Mouse (Mus musculus): ENCODE results near the gene Hist1h2be.

Gene Hist1h2be

GRCm38 (mm10) chr13:23620733-23621531 lies at the start of gene Hist1h2be:
TSS of gene Hist1h2be (minus strand) at chr13:23621124.
- DNase-seq, result peak; percentile 76

GRCm38 (mm10) chr13:23662536-23662935 lies 41.6 kb upstream of the Hist1h2be start:
- no peak for DNase-seq

- no peak for DNase-seq
These were observed 38.9 kb upstream of the Hist1h2be start for GRCm38 (mm10) chr13:23659636-23660366.

- peak; percentile 41 for DNase-seq
These were observed 9.7 kb upstream of the Hist1h2be start for GRCm38 (mm10) chr13:23630653-23631052.

- peak; percentile 32 for DNase-seq
These were observed 2.0 kb upstream of the Hist1h2be start for GRCm38 (mm10) chr13:23622861-23623450.

GRCm38 (mm10) chr13:23622175-23622671 lies 1.3 kb upstream of the Hist1h2be start, which contains the start of gene Hist1h1e:
TSS of gene Hist1h1e (minus strand) at chr13:23622558.
- peak; percentile 95 for DNase-seq

GRCm38 (mm10) chr13:23621532-23622174 lies 729 bp upstream of the Hist1h2be start:
- DNase-seq, result peak; percentile 76

GRCm38 (mm10) chr13:23620056-23620732 lies 730 bp downstream of the Hist1h2be start:
- no peak for DNase-seq

GRCm38 (mm10) chr13:23611638-23612037 lies 9.3 kb downstream of the Hist1h2be start:
- no peak for DNase-seq

GRCm38 (mm10) chr13:23610393-23610792 lies 10.5 kb downstream of the Hist1h2be start:
- no peak for DNase-seq

- DNase-seq, result no peak
These were observed 11.1 kb downstream of the Hist1h2be start for GRCm38 (mm10) chr13:23609844-23610243.

- DNase-seq, result no peak
These were observed 11.7 kb downstream of the Hist1h2be start for GRCm38 (mm10) chr13:23609209-23609608.

- no peak for DNase-seq
These were observed 15.9 kb downstream of the Hist1h2be start for GRCm38 (mm10) chr13:23605052-23605451.

GRCm38 (mm10) chr13:23604452-23604851 lies 16.5 kb downstream of the Hist1h2be start:
- DNase-seq, result no peak

- no peak for DNase-seq
These were observed 17.7 kb downstream of the Hist1h2be start for GRCm38 (mm10) chr13:23603182-23603699.

GRCm38 (mm10) chr13:23597957-23598356 lies 23.0 kb downstream of the Hist1h2be start:
- DNase-seq, result peak; percentile 89

GRCm38 (mm10) chr13:23595622-23596372 lies 25.1 kb downstream of the Hist1h2be start:
- DNase-seq, result no peak

- no peak for DNase-seq
These were observed 25.7 kb downstream of the Hist1h2be start for GRCm38 (mm10) chr13:23595185-23595584.

- DNase-seq, result no peak
These were observed 27.7 kb downstream of the Hist1h2be start for GRCm38 (mm10) chr13:23593051-23593770.

- DNase-seq, result no peak
These were observed 28.3 kb downstream of the Hist1h2be start for GRCm38 (mm10) chr13:23592614-23593013.
